ENCODE assay signal across 13 mouse cellular contexts in genomic region chr7:139585183-139585821, GRCm38 (mm10). TPM values are rescaled to one million over a fixed set of nuclear protein-coding genes. Genes with fewer than 3 reads are reported as not detected.
DNase-seq lines count a peak whose midpoint lies in the region; ATAC-seq and TF ChIP-seq lines count a peak whose summit lies in the region.
"Had no signal": no experiment of that assay in that cellular context is flagged by ENCODE, and none has a peak within 500 bp of the region (broad histone marks: within the 10 kb centered on the region; RNA-seq: fewer than 3 reads in every experiment).

No protein-coding gene starts in this region.

- 4% methylated on average over 29 of the region's 29 CpGs for WGBS in heart, embryonic 10.5 days
- 3% methylated on average over 29 of the region's 29 CpGs for WGBS in heart, embryonic 11.5 days (ENCODE audit: insufficient replicate concordance)
- WGBS in lung, postnatal 0 days, result 3% methylated on average over 29 of the region's 29 CpGs
- WGBS in lung, adult 2 months, result 5% methylated on average over 29 of the region's 29 CpGs
- WGBS in hindbrain, embryonic 14.5 days, result 1% methylated on average over 29 of the region's 29 CpGs

- TF ChIP-seq POLR2A in lung, adult 2 months (IDR thresholded peaks at IDR 0.05; ENCODE audit: borderline replicate concordance, extremely low read depth, low read depth, low read length), result no peak

- TF ChIP-seq CTCF in lung, postnatal 0 days (IDR thresholded peaks at IDR 0.05), result no peak
- TF ChIP-seq CTCF in lung, adult 2 months (IDR thresholded peaks at IDR 0.05; ENCODE audit: insufficient read depth, low read length), result no peak

- H3K4me3 ChIP-seq in heart, embryonic 10.5 days, result peak overlapping the region; percentile 5; the same call in 1 of the 2 replicates
- no peak overlapping the region for H3K4me3 ChIP-seq in heart, embryonic 11.5 days (ENCODE audit: low read depth, low read length)
- H3K4me3 ChIP-seq in lung, postnatal 0 days (ENCODE audit: low read depth, low read length), result no peak overlapping the region; the same call in 1 of the 2 replicates
- no peak overlapping the region for H3K4me3 ChIP-seq in lung, adult 2 months (replicated peaks; ENCODE audit: extremely low read depth, low read depth, low read length)
- no peak overlapping the region for H3K4me3 ChIP-seq in hindbrain, embryonic 14.5 days (replicated peaks; ENCODE audit: low read length)

- ATAC-seq in heart, embryonic 11.5 days (replicated peaks; ENCODE audit: insufficient number of reproducible peaks, low FRiP score, low TSS enrichment), result no peak
- ATAC-seq in lung, postnatal 0 days, result no peak
- no peak for ATAC-seq in hindbrain, embryonic 14.5 days (ENCODE audit: low FRiP score)

- DNase-seq in heart, embryonic 10.5 days (ENCODE audit: low spot score), result no peak
- no peak for DNase-seq in lung, postnatal 0 days (ENCODE audit: low spot score)
- DNase-seq in lung, adult 2 months, result no peak
- DNase-seq in hindbrain, embryonic 14.5 days (ENCODE audit: low spot score), result no peak
- peak; percentile 36 for DNase-seq in retina, postnatal 1 day
- no peak for DNase-seq in layer of hippocampus, postnatal 36 days
- no peak for DNase-seq in right cerebral cortex, adult 18-20 months
- DNase-seq: layer of hippocampus, adult 9-11 months; lung, adult 18-20 months; right cerebral cortex, postnatal 4 days; thymus, postnatal 14 days had no signal

- no peak overlapping the region for H3K9ac ChIP-seq in heart, embryonic 11.5 days (ENCODE audit: low read depth, low read length)
- no peak overlapping the region for H3K9ac ChIP-seq in lung, postnatal 0 days (replicated peaks; ENCODE audit: low read depth)
- no peak overlapping the region for H3K9ac ChIP-seq in hindbrain, embryonic 14.5 days

- H3K27ac ChIP-seq in heart, embryonic 10.5 days, result no peak overlapping the region
- H3K27ac ChIP-seq in heart, embryonic 11.5 days (ENCODE audit: low read depth, low read length), result no peak overlapping the region
- H3K27ac ChIP-seq in lung, postnatal 0 days (ENCODE audit: low read length), result no peak overlapping the region
- no peak overlapping the region for H3K27ac ChIP-seq in hindbrain, embryonic 14.5 days

- no peak overlapping the region for H3K4me2 ChIP-seq in heart, embryonic 11.5 days
- H3K4me2 ChIP-seq in lung, postnatal 0 days (replicated peaks; ENCODE audit: low read depth, low read length), result peak overlapping the region; percentile 22; the same call in 1 of the 2 replicates
- 0 out of 2 replicates have a peak overlapping the region, but pooled peaks have one; percentile 10 for H3K4me2 ChIP-seq in hindbrain, embryonic 14.5 days (replicated peaks)

- no peak for TF ChIP-seq EP300 in lung, postnatal 0 days (IDR thresholded peaks at IDR 0.05)

- H3K9me3 ChIP-seq in heart, embryonic 10.5 days, result no peaks in the 10 kb centered on the region
- H3K9me3 ChIP-seq in heart, embryonic 11.5 days (replicated peaks; ENCODE audit: control insufficient read depth, low read length), result no peaks in the 10 kb centered on the region
- no peaks in the 10 kb centered on the region for H3K9me3 ChIP-seq in lung, postnatal 0 days (ENCODE audit: low read length)
- no peaks in the 10 kb centered on the region for H3K9me3 ChIP-seq in hindbrain, embryonic 14.5 days (ENCODE audit: control insufficient read depth, low read length)

- peaks cover 100% of the 10 kb centered on the region for H3K27me3 ChIP-seq in heart, embryonic 10.5 days (ENCODE audit: insufficient read depth, poor library complexity, severe bottlenecking)
- H3K27me3 ChIP-seq in heart, embryonic 11.5 days (ENCODE audit: control insufficient read depth, insufficient read depth, low read length), result peaks cover 86% of the 10 kb centered on the region
- peaks cover 67% of the 10 kb centered on the region for H3K27me3 ChIP-seq in lung, postnatal 0 days (replicated peaks; ENCODE audit: insufficient read depth, low read length)
- peaks cover 98% of the 10 kb centered on the region for H3K27me3 ChIP-seq in hindbrain, embryonic 14.5 days (ENCODE audit: control insufficient read depth, insufficient read depth, low read length)

- H3K36me3 ChIP-seq in heart, embryonic 10.5 days, result no peaks in the 10 kb centered on the region
- no peaks in the 10 kb centered on the region for H3K36me3 ChIP-seq in heart, embryonic 11.5 days (ENCODE audit: control insufficient read depth, insufficient read depth, low read length)
- H3K36me3 ChIP-seq in lung, postnatal 0 days (ENCODE audit: insufficient read depth, low read length), result no peaks in the 10 kb centered on the region
- no peaks in the 10 kb centered on the region for H3K36me3 ChIP-seq in hindbrain, embryonic 14.5 days (replicated peaks; ENCODE audit: control insufficient read depth, insufficient read depth)

- peaks cover 28% of the 10 kb centered on the region for H3K4me1 ChIP-seq in heart, embryonic 10.5 days
- H3K4me1 ChIP-seq in heart, embryonic 11.5 days (ENCODE audit: control insufficient read depth, insufficient read depth, low read length), result peaks cover 32% of the 10 kb centered on the region
- peaks cover 17% of the 10 kb centered on the region for H3K4me1 ChIP-seq in lung, postnatal 0 days (ENCODE audit: insufficient read depth, low read depth, low read length)
- H3K4me1 ChIP-seq in lung, adult 2 months (ENCODE audit: control insufficient read depth, insufficient read depth, low read length), result no peaks in the 10 kb centered on the region
- H3K4me1 ChIP-seq in hindbrain, embryonic 14.5 days (replicated peaks; ENCODE audit: control insufficient read depth, insufficient read depth, low read length), result peaks cover 12% of the 10 kb centered on the region; the same call in 1 of the 2 replicates

RNA-seq across cellular contexts. Expression of gene Nkx6-2, which starts 2.7 kb away (rescaled TPM):
- 1.2 TPM in 1 of 2 replicates, not detected in the other for polyA plus RNA-seq in heart, embryonic 10.5 days (2016; fragmentation: Nextera tagmentation; extraction: Ambion mirVana)
- polyA plus RNA-seq in heart, embryonic 11.5 days (2014; fragmentation: Nextera tagmentation; extraction: Ambion mirVana), result 0.09 and 0.34 TPM in 2 replicates
- 0.08 and 0.10 TPM in 2 replicates for polyA plus RNA-seq in lung, postnatal 0 days (2015; fragmentation: Nextera tagmentation; extraction: Ambion mirVana)
- polyA plus RNA-seq in lung, adult 2 months (2012; rRNA removed), result 0.53 and 1.1 TPM in 2 replicates
- polyA plus RNA-seq in hindbrain, embryonic 14.5 days (2014; fragmentation: Nextera tagmentation; extraction: Ambion mirVana), result 13.7 and 15.1 TPM in 2 replicates
- total RNA-seq in layer of hippocampus, postnatal 36 days (2021), result 1 to 10 TPM; 9.2 to 9.9 TPM
- total RNA-seq: hematopoietic stem cell, adult 5-6 weeks had no signal
